Comparison of ENCODE assay signal across 9 mouse cellular contexts in genomic region chr17:69438486-69438885, GRCm38 (mm10). TPM values are rescaled to one million over a fixed set of nuclear protein-coding genes. Genes with fewer than 3 reads are reported as not detected.
A peak's percentile ranks its signal among the peaks of the same experiment; 100 is the strongest.
DNase-seq lines count a peak whose midpoint lies in the region; ATAC-seq and TF ChIP-seq lines count a peak whose summit lies in the region.
"Had no signal": no experiment of that assay in that cellular context is flagged by ENCODE, and none has a peak within 500 bp of the region (broad histone marks: within the 10 kb centered on the region; RNA-seq: fewer than 3 reads in every experiment).

No protein-coding gene starts in this region.

- TF ChIP-seq EP300 in heart, postnatal 0 days (IDR thresholded peaks at IDR 0.05; ENCODE audit: low read depth): no peak
- TF ChIP-seq EP300 in liver, postnatal 0 days (IDR thresholded peaks at IDR 0.05; ENCODE audit: low read depth): no peak

- TF ChIP-seq CTCF in heart, postnatal 0 days (IDR thresholded peaks at IDR 0.05; ENCODE audit: low read depth): no peak
- TF ChIP-seq CTCF in liver, postnatal 0 days (IDR thresholded peaks at IDR 0.05; ENCODE audit: low read depth): no peak

- H3K9ac ChIP-seq in heart, postnatal 0 days (replicated peaks; ENCODE audit: low read depth, low read length): no peak overlapping the region
- H3K9ac ChIP-seq in liver, postnatal 0 days (replicated peaks): no peak overlapping the region

- WGBS in heart, embryonic 10.5 days: 31% methylated on average over 14 of the region's 14 CpGs
- 28% methylated on average over 14 of the region's 14 CpGs for WGBS in heart, postnatal 0 days
- 31% methylated on average over 14 of the region's 14 CpGs for WGBS in liver, postnatal 0 days (ENCODE audit: insufficient replicate concordance)

- H3K9me3 ChIP-seq in heart, embryonic 10.5 days: no peaks in the 10 kb centered on the region
- H3K9me3 ChIP-seq in heart, postnatal 0 days (replicated peaks; ENCODE audit: control insufficient read depth, low read length): no peaks in the 10 kb centered on the region
- no peaks in the 10 kb centered on the region for H3K9me3 ChIP-seq in liver, postnatal 0 days (ENCODE audit: low read length)

- intact Hi-C loops in heart, postnatal 36 days (cut with DNase I): loop anchor here (5.0 kb wide), 1 partner anchor 56 kb away; the partner anchor contains the start of gene Zbtb14

- ATAC-seq in heart, postnatal 0 days (ENCODE audit: insufficient read depth, low read depth): peak; percentile 40; the same call in 1 of the 2 replicates
- no peak for ATAC-seq in liver, postnatal 0 days
- no peak for ATAC-seq in inflammation-experienced regulatory T-cells, adult 6 months

- H3K4me1 ChIP-seq in heart, embryonic 10.5 days: peaks cover 20% of the 10 kb centered on the region
- peaks cover 14% of the 10 kb centered on the region for H3K4me1 ChIP-seq in heart, postnatal 0 days (ENCODE audit: control insufficient read depth, insufficient read depth)
- peaks cover 10% of the 10 kb centered on the region for H3K4me1 ChIP-seq in liver, postnatal 0 days (ENCODE audit: insufficient read depth)

- DNase-seq in heart, embryonic 10.5 days (ENCODE audit: low spot score): peak; percentile 59
- DNase-seq in heart, postnatal 36 days: no peak
- DNase-seq in MN1 (ENCODE audit: low spot score): peak; percentile 44
- no peak for DNase-seq in heart, postnatal 0 days (ENCODE audit: low spot score)
- DNase-seq in liver, postnatal 0 days: no peak
- no peak for DNase-seq in ovary, postnatal 36 days (ENCODE audit: low spot score)
- DNase-seq in lung, postnatal 25 days (ENCODE audit: low spot score): no peak

- H3K36me3 ChIP-seq in heart, embryonic 10.5 days: no peaks in the 10 kb centered on the region
- no peaks in the 10 kb centered on the region for H3K36me3 ChIP-seq in heart, postnatal 0 days (replicated peaks; ENCODE audit: control insufficient read depth, insufficient read depth, low read length)
- no peaks in the 10 kb centered on the region for H3K36me3 ChIP-seq in liver, postnatal 0 days (replicated peaks; ENCODE audit: insufficient read depth, low read length)

- H3K4me3 ChIP-seq in heart, embryonic 10.5 days: peak overlapping the region; percentile 62
- peak overlapping the region; percentile 42 for H3K4me3 ChIP-seq in heart, postnatal 0 days (ENCODE audit: low read depth, low read length)
- peak overlapping the region; percentile 42 for H3K4me3 ChIP-seq in liver, postnatal 0 days (ENCODE audit: low read depth, low read length)

- H3K27me3 ChIP-seq in heart, embryonic 10.5 days (ENCODE audit: insufficient read depth, poor library complexity, severe bottlenecking): peaks cover 43% of the 10 kb centered on the region
- H3K27me3 ChIP-seq in heart, postnatal 0 days (ENCODE audit: control insufficient read depth, insufficient read depth, low read length): peaks cover 24% of the 10 kb centered on the region
- H3K27me3 ChIP-seq in liver, postnatal 0 days (ENCODE audit: insufficient read depth, low read length): peaks cover 34% of the 10 kb centered on the region

- no peak overlapping the region for H3K27ac ChIP-seq in heart, embryonic 10.5 days
- H3K27ac ChIP-seq in heart, postnatal 0 days (ENCODE audit: low read depth): no peak overlapping the region
- no peak overlapping the region for H3K27ac ChIP-seq in liver, postnatal 0 days (ENCODE audit: low read depth)

- H3K4me2 ChIP-seq in heart, postnatal 0 days (ENCODE audit: low read depth, low read length): peak overlapping the region; percentile 70
- H3K4me2 ChIP-seq in liver, postnatal 0 days (ENCODE audit: low read depth, low read length): peak overlapping the region; percentile 69; the same call in 1 of the 2 replicates

RNA-seq across cellular contexts. Expression of gene Akain1, which starts 0.6 kb away (rescaled TPM):
- 0.11 TPM in 1 of 2 replicates, not detected in the other for polyA plus RNA-seq in heart, embryonic 10.5 days (2016; fragmentation: Nextera tagmentation; extraction: Ambion mirVana)
- not detected for total RNA-seq in heart, postnatal 36 days (2021)
- 0.08 TPM in 1 of 2 replicates, not detected in the other for total RNA-seq in heart, postnatal 0 days (2014; rRNA removed; ENCODE audit: low replicate concordance)
- polyA plus RNA-seq in heart, postnatal 0 days (2015; fragmentation: Nextera tagmentation; extraction: Ambion mirVana): 0.04 TPM in 1 of 2 replicates, not detected in the other
- polyA plus RNA-seq in liver, postnatal 0 days (2015; fragmentation: Nextera tagmentation; extraction: Ambion mirVana): not detected in 2 replicates
- polyA plus RNA-seq in inflammation-experienced regulatory T-cells, adult 6 months (2017; shearing (Covaris generic)): not detected
- total RNA-seq: gastrocnemius, postnatal 25 days had no signal

RNA-seq across cellular contexts. Expression of gene Zbtb14, which starts 55.6 kb away (rescaled TPM):
- polyA plus RNA-seq in heart, embryonic 10.5 days (2016; fragmentation: Nextera tagmentation; extraction: Ambion mirVana): 16.9 and 17.7 TPM in 2 replicates
- 10 to 100 TPM; 11.8 to 11.9 TPM for total RNA-seq in heart, postnatal 36 days (2021)
- total RNA-seq in heart, postnatal 0 days (2014; rRNA removed; ENCODE audit: low replicate concordance): 6.0 and 8.4 TPM in 2 replicates
- polyA plus RNA-seq in heart, postnatal 0 days (2015; fragmentation: Nextera tagmentation; extraction: Ambion mirVana): 8.8 and 10.4 TPM in 2 replicates
- polyA plus RNA-seq in liver, postnatal 0 days (2015; fragmentation: Nextera tagmentation; extraction: Ambion mirVana): 5.2 and 5.3 TPM in 2 replicates
- polyA plus RNA-seq in inflammation-experienced regulatory T-cells, adult 6 months (2017; shearing (Covaris generic)): 10 to 100 TPM; 14.7 to 19.7 (median 18.6) TPM

Comparison
In these comparisons a context has a peak if more than half of its experiments do, and no peak if none do; other contexts are left out.
1. DNase-seq: peak in heart, embryonic 10.5 days (single experiment) and MN1 (single experiment); none in heart, postnatal 36 days (0 of 2), heart, postnatal 0 days (single experiment), liver, postnatal 0 days (single experiment), ovary, postnatal 36 days (single experiment) and lung, postnatal 25 days (single experiment).
2. Peak in every context shown above with its lines, with median percentiles within 50 percentile points of each other: H3K4me3 ChIP-seq.